Mouse (Mus musculus) retina, postnatal 7 days (tissue): ENCODE measurements around the gene Ncl.
"Not testable (repeated sequence)": the region's sequence is repeated elsewhere in the genome, so short reads cannot be mapped to it uniquely, and the experiment has no call there.

Experiments
- DNase-seq: peaks from one replicate; pipeline ENCODE4 v3.0.0-alpha.2; 2012; ENCODE audit warnings: low read depth, low spot score

Gene Ncl

DNA sequence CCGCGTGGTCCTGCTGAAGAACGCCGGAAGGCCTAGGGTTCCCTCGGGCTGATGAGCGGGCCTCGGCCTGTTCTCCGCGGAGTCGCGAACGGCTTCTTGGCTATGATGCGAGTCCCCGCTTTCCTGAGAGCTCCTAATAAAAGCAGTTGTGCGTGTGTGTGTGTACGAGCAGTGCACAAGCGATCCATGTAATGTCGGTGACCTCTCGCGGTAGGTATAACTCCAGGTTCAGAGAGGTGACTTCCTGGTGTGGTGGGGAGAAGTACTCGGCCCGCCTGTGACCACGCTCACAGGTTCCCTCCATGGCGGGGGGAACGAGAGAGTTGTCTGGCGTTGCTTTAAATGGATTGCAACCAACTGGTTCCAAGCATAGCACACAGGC is 589 bp upstream of the Ncl start:
- DNase-seq, result no peak

DNA sequence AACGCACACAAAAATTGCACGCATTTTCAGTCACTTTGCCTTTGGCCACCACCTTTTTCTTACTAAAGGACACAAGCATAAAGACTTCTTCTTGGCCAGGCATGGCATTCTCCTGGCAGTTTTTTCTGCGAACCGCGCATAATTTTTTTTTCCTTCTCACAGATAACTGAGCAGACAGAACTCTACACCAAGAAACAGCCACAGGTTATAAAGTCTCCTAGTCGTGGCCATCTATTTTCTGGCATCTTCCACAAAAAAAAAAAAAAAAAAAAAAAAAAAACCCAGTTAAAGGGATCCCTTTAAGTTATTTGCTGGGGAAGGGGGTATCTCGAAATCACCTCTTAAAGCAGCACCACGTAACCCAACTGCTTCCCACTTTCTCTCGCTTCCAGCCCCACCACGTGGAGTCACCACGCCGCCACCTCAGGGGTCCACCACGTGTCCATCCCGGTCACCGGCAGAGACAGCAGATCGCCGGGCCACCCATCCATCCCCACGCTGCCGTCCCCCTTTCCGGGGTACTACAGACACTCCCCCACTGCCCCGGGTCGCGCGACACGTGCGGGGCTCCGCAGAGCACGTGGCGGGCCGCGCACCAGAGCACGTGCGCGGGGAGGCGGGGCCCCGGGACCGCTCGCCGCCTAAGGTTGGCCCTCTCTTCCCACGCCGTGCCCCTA is 833 bp downstream of the Ncl start:
- no peak for DNase-seq

DNA sequence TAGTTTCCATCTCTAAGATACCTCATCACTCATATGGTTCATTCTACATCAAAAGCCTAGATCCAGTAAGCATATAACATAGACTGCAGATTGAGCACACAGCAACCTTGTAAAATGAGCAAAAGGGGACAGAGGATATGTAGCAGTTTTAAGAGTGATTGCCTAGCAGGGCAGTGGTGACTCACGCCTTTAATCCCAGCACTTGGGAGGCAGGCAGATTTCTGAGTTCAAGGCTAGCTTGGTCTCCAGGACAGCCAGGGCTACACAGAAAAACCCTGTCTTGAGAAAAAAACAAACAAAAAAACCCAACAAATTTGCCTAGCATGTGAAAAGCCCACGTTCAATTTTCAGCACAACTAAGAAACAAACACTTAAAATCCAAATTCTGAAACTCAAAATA is 5.0 kb downstream of the Ncl start:
- DNase-seq, result no peak

DNA sequence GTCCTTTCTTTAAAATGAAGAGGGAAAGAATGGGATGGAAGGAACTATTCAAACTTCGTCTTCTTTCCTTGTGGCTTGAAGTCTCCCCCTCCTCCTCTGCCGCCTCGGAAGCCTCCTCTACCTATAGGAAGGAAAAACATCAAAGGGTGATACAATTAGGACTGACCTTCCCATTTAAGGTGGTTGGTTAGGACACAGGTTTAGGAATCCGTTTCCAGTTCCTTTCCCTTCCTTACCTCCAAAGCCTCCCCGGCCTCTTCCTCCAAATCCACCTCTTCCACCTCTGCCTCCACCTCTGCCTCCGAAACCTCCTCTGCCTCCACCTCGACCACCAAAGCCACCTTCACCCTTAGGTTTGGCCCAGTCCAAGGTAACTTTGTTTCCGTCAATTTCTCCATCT is 8.6 kb downstream of the Ncl start:
- DNase-seq, result no peak

DNA sequence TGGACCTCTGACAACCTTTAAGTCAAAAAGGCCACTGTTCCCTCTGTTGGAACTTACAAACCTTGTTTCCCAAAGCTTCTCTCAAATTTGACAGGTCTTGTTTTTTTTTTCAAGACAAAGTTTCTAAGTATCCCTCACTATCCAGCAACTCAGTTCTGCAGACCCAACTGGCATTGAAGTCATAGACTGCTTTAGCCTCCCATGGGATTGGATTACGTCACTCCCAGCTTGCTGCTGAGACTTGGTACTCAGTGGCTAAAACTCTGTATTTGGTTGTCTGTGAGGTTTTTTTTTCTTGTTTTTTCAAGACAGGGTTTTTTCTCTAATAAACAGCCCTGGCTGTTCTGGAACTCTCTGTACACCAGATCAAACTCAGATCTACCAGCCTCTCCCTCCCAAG is 9.5 kb downstream of the Ncl start:
- DNase-seq, result no peak

DNA sequence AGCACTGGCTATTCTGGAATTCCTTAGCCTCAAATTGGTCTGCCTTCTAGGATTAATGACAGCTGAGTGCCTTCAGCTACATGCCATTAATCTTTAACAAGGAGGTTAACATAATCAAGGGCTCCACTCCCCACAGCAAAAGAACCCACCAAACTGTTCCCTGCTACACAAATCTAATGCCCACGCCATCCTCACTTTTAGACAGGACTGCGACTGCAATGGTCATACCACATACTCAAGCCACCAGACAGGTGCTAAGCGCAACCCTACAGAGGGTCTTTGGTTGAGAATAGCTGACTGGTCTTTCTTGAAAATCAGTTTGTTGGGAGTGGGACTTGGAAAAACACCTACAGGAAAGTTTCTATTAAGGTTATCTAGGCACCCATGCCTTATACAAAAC is 10.0 kb downstream of the Ncl start:
- no peak for DNase-seq

DNA sequence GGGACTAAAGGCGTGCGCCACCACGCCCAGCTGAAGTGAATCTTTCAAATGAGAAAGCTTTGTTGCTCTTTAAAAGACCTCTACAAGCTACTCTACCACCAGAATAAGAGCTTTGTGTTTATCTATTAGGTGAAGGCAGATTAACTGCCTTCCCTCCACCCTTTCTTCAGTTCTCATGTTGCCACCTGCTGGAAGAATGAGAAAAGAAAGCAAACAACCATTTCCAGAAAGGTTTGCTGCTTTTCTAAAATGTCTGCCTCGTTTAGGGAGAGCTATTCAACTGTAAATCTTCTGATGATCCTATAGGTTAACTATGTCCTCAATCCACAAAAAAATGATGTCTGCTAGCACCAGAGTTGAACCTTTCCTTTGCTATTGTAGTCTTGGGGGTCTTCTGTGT is 10.4 kb downstream of the Ncl start:
- DNase-seq, result no peak

DNA sequence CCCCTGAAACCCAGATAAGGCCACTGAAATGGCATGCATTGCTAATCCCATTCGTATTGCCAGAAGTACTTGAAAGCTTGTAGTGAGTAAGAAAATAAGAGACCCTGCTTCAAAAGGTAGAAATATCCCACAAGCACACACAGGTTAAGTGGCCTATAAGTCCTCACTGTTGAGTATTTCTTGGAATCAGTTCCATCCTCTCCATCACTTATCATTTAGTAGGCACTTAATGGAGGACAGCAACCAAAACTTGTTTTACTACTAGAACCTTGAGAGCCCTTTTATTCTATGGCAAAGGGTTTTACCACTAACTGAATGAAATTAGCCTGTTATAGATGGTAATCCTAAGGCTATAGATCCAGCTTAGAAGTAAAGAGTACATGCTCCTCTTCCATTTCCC is 11.1 kb downstream of the Ncl start:
- no peak for DNase-seq

DNA sequence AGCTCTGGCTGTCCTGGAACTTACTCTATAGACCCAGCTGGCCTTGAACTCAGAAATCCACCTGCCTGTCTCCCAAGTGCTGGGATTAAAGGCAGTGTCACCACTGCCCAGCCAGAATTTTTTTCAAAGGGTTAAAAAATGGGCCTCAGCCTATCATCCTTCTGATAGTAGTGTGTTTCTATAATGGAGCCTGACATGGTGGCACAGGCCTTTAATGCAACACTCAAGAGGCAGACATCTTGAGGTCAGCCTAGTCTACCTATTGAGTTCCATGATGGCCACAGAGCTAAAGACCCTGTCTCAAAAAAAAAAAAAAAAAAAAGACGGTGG is 11.5 kb downstream of the Ncl start:
- no peak for DNase-seq

DNA sequence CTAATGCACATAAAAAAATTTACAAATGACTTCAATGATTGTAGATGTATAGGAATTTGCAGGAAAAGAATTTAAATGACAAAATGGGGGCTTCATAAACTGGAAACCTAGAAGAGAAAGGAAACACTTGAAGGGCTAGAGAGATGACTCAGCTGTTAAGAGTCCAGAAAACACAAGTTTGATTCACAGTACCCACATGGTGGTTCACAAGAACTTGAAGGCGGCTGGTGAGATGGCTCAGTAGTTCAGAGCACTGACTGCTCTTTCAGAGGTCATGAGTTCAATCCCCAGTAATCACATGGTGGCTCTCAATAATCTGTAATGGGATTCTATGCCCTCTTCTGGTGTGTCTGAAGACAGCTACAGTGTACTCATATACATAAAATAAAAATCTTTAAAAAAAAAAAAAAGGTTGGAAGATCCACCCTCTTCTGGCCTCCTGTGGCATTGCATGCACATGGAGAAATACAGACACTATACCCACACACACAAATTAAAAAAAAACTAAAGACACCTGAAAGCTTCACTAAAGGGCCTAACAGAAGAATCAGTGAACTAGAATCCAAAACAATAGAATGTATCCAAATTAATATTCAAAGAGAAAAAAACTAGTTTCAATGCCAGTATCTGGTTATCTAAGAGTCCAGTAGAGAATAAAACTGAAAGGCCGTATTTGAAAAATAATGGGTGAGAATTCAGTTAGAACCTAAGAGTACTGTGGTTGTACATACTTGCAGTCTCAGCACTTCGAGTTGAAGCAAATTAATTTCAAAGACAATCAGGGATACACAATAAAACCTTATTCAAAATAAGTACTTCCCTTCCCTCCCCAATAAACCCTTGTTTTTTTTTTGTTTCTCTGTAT is 12.1 kb downstream of the Ncl start:
- no peak for DNase-seq

DNA sequence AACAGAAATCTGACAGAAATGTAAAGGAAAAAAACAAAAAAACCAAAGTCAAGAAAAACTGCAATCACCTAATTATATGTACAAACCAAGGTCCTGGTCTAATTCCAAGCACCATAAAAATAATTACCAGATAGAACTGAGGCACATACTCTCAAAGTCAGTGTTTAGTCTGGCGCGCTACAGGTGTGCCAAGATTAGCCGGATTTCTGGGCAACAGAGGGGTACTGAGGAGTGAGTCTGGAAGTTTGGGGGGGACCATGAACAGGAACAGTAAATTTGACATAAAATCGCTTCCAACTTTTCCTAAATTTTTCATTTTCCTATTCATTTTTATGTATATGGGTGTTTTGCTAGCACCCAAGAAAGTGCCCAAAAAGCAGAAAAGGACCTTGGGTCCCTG is 13.2 kb downstream of the Ncl start:
- DNase-seq, result no peak

DNA sequence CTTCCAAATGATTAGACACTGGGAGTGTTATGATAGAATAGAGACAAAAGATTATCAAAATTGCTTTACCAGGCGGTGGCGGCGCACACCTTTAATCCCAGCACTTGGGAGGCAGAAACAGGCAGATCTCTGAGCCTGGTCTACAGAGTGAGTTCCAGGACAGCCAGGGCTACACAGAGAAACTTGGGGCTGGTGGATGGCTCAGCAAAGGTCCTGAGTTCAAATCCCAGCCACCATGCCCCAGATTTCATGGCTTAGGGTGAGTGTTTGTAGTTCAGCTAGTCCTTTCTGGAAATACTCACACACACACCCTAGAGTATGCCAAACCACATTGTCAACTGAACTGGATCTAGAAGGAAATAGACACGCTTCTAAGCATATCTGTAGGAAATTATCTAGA is 14.1 kb downstream of the Ncl start:
- no peak for DNase-seq

DNA sequence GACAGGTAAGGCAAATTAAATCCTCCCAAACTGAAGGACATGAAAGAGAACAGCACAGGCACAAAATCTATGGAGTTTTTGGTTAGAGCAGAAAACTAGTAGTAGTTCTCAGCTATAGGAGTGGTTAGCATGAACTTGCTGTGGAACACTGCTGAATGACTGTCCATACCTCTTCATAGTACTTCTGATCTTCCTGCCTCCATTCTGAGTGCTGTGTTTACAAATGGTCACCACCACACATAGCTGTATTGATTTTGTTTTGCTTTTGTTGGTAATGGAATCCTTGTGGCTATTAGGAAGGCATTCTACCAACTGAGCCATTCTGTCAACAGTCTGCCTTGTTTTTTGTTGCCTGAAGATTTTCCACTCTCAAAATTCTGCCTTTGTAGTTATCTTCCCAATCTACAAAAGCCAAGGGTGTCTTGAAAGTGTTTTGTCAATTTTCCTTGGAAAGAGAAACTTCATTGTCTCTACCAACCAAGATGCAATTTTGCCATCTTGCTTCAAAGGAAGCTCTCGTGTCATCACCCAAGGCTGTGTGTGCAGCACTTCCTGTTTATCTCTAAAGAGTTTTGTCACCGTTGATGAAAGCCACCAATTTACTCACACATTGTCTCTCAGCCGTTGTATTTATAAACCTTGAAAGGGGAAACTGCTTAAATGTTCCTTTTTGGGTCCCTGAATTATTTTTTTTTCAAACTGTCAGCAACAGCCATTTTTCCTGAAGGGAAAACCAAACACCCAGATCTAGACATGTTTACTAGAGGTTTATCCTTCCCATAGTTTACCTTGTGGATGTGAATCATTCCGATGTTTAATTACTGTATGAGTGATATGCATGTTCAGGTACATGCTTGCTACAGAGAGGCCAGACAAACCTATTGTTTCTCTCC is 15.0 kb downstream of the Ncl start:
- DNase-seq, result no peak

DNA sequence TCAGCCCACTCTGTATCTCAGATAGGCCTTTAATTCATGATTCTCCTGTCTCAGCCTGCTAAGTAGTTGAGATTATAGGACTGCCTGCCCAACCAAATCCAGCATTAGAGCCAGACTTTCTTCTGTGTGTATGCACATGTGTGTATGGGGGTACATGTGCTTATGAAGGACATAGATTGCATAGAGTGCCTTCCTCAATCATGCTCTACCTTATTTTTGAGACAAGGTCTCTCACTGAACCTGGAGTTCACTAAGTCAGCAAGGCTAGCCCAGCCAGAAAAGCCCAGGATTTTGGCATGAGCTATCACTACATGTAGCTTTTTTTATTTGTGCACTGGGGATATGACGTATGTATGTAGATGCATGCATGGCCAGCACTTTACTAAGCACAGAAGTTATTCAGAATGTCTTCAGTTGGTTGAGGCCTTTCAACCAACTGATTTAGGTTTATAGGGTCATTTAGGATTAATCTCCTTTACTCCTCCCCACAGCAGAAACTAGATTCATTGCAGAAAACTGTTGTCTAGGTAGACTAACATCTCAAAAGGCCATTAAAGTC is 16.0 kb downstream of the Ncl start:
- no peak for DNase-seq

DNA sequence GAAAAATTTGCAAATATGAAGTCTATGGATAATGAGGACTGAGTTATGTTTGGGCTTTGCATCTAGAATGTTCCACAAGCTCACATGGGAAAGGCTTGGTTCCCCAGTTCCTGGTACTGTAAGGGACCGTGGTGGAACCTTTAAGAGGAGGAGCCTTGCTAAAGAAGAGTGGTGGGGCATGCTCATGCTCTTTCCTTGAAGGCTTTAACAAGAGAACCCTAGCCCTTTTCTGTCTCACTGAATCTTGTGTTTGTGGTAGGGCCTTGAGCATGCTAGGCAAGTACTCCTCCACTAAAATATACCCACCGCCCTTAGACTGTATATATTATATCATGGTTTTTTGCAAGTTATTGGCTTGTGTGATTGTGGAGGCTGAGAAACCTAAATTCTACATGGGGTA is 16.8 kb downstream of the Ncl start:
- no peak for DNase-seq

DNA sequence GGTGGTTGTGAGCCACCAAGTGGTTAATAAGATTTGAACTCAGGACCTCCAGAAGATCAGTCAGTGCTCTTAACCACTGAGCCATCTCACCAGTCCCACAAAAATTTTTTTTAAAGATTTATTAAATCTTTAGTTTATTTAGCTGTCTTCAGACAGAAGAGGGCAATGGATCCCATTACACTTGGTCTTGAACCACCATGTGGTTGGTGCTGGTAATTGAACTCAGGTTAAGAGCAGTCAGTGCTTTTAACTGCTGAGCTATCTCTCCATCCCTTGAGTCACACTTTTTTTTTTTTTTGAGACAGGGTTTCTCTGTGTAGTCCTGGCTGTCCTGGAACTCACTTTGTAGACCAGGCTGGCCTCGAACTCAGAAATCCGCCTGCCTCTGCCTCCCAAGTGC is 18.1 kb downstream of the Ncl start:
- not testable (repeated sequence) for DNase-seq

DNA sequence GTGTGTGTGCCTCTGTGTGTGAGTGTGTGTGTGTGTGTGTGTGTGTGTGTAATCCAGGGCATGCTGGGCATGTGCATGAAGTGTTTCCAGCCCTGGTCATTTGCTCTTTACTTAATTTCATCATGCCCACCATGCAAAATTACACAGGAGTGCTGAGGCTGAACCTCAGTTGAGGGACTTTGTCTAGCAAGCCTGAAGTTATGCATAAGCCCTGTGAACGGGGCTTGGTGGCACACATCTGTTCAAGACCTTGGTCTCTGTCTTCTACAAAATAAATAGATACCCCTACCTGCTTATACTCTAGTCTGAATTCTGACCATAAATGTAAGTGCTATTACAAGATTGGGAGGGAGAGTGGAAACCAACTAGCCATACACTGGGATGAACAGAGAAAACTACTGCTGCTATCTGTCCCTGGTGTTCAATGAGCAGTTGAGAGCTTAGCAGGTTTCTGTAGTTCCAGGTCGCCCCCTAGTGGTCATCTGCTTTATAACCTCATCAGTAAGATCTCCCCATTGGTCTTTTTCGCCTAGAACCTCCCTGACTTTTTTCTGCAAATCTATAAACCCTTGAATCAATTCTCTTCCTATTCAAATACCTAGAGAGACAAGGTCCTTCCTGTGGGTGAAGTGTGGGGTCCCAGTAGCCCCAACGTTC is 19.9 kb downstream of the Ncl start:
- DNase-seq, result peak; percentile 73

DNA sequence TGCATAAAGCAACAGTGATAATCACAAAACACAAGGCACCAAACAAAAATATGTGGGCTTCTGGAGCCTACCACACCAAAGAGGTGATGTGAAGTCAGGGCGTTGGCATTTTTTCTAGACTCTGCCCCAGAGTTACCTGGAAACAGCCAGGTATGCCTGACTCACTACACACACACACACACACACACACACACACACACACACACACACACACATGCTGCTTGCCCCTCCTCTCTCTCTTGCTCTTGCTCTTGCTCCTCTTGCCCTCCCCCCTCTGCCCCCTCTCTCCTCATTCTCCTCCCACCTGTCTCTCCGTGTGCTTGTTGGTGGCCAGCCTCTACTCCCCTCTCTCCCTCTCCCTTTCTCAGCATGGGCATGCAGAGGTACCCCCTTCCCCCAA is 22.9 kb downstream of the Ncl start:
- DNase-seq, result no peak

DNA sequence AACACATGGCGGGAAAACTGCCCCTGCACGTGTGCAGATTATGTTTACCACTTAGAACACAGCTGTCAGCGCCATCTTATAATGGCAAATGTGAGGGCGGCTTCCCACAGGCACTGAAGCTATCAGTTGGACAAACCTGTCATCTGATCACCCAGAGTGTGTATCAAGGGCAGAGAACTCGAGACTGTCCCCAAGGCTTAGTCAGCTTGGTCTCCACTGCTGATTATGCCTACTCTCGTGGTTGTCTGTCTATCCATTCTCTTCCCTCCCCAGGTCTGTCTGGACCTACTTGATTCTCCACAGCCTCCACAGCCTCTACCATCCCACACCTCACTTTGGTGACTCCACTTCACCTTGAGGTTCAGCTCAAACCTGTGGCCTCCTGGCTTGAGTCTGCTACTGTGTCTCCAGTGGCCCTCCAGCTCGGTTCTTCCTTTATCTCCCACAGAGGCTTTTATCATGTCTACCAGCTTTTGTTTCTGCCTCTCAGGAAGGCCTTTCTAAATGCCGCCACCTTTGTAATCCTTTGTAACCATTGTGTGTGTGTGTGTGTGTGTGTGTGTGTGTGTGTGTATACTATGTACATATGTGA is 38.3 kb downstream of the Ncl start:
- DNase-seq, result no peak

DNA sequence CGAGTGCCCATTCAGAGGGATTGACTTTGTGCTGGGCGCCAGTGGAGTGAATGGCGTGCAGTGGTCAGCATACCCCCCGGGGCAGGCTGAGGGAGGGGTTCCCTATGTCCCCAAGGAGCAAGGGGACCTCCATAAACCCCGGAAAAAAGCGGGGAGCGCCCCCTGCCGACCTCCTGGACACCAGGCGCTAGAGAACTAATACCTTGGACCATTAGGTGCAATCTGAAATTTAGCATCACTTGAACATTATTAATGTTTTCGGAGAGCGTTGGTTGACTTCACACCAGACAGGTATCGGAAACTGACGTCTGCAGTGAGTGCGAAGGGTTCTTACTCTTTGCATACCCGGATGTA is 45.5 kb downstream of the Ncl start:
- DNase-seq, result no peak

DNA sequence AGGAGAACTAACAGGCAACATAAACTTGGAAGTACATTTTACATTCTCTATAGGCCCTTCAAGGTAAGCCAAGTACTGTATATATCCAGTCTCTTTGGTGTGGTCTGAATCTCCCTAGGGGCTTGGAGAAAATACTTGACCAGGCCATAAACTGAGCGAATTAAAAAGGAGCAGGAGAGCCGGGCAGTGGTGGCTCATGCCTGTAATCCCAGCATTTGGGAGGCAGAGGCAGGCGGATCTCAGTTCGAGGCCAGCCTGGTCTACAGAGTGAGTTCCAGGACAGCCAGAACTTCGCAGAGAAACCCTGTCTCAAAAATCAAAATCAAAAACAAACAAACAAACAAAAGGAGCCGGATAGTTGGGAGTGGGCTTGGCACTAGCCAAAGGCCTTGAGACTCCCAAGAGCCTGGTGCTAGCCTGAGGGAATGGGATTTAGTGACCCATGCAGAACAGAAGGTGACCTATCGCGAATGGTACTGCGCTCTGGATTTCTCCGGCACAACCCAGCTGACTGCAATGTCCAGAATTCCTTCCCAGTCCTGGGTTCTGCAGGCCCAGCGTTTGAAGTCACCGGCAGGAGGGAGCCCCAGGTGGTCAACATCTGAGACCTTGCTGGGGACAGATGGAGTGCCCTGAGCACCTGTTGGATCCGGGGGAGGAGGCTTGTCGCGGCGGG is 46.0 kb downstream of the Ncl start:
- DNase-seq, result no peak
